Mouse (Mus musculus) midbrain, embryonic 16.5 days (tissue): Measurements from ENCODE around the gene Agpat4. TPM values are rescaled to one million over a fixed set of nuclear protein-coding genes. Genes with fewer than 3 reads are reported as not detected.

ENCODE experiments used
- ATAC-seq: fragments of 200-750 bp; cut with Nextera tagmentation; 2 replicates; pipeline ENCODE4 v1.8.0; 2017; ENCODE audit warnings: moderate TSS enrichment
- H3K27ac ChIP-seq: fragments of 300-500 bp; sonication (generic); 2 replicates; pipeline ENCODE4 v1.5.1; 2014; ENCODE audit warnings: mild to moderate bottlenecking, low read length, mixed read lengths
- H3K27me3 ChIP-seq: fragments of 300-500 bp; sonication (generic); 2 replicates; pipeline ENCODE4 v1.6.1; 2014; ENCODE audit warnings: low read depth, low read length, mixed read lengths; ENCODE audit not compliant: control insufficient read depth, insufficient read depth
- H3K36me3 ChIP-seq: fragments of 300-500 bp; sonication (generic); 2 replicates; pipeline ENCODE4 v1.6.1; 2014; ENCODE audit warnings: mild to moderate bottlenecking, low read length, moderate library complexity, mixed read lengths; ENCODE audit not compliant: control insufficient read depth, insufficient read depth
- H3K4me1 ChIP-seq: fragments of 300-500 bp; sonication (generic); 2 replicates; pipeline ENCODE4 v1.6.1; 2014; ENCODE audit warnings: mild to moderate bottlenecking, low read length, mixed read lengths; ENCODE audit not compliant: control insufficient read depth, insufficient read depth
- H3K4me2 ChIP-seq: fragments of 300-500 bp; sonication (generic); 2 replicates; pipeline ENCODE4 v1.6.1; 2014; ENCODE audit warnings: mild to moderate bottlenecking, low read length, mixed read lengths
- H3K4me3 ChIP-seq: fragments of 300-500 bp; sonication (generic); 2 replicates; pipeline ENCODE4 v1.5.1; 2014; ENCODE audit warnings: low read depth, mild to moderate bottlenecking, low read length, moderate library complexity, mixed read lengths
- H3K9ac ChIP-seq: fragments of 300-500 bp; sonication (generic); 2 replicates; pipeline ENCODE4 v1.6.1; 2014; ENCODE audit warnings: low read depth, low read length, mixed read lengths
- H3K9me3 ChIP-seq: fragments of 300-500 bp; sonication (generic); replicated peaks from 2 replicates; pipeline ENCODE4 v1.6.1; 2014; ENCODE audit warnings: mild to moderate bottlenecking, low read length, mixed read lengths; ENCODE audit not compliant: control insufficient read depth, poor library complexity, severe bottlenecking
- WGBS: fragments of 180-500 bp; shearing (Covaris S2); extraction: QIAGEN DNeasy Blood & Tissue Kit; methylation state at CpG from one replicate; pipeline ENCODE4 v1.1.7; 2014; 5-methylcytosine and 5-hydroxymethylcytosine counted together
- polyA plus RNA-seq: library from polyadenylated mRNA; unstranded; fragments of >200 nt; fragmentation: Nextera tagmentation; extraction: Ambion mirVana; gene quantifications from 2 replicates; pipeline ENCODE4 v1.2.1, GENCODE M21; 2015

The Agpat4 gene
- polyA plus RNA-seq, 1 experiment from 2014 or later: 68.3 TPM

GRCm38 (mm10) chr17:12250581-12250980, 132.1 kb downstream of the Agpat4 start:
- Histone ChIP-seq H3K4me2 (no peak overlapping the region), H3K9ac (no peak overlapping the region), H3K27ac (no peak overlapping the region), H3K4me3 (no peak overlapping the region), H3K4me1 (no peaks in the 10 kb centered on the region), H3K36me3 (peaks cover 64% of the 10 kb centered on the region), H3K9me3 (0 out of 2 replicates have a peak, but pooled peaks cover 3% of the 10 kb centered on the region), H3K27me3 (no peaks in the 10 kb centered on the region)
- 97% methylated on average over 9 of the region's 9 CpGs for WGBS
- no peak for ATAC-seq

GRCm38 (mm10) chr17:12256142-12256541, 137.6 kb downstream of the Agpat4 start:
- H3K4me1 ChIP-seq: no peaks in the 10 kb centered on the region
- no peak overlapping the region for H3K9ac ChIP-seq
- ATAC-seq: no peak
- H3K4me3 ChIP-seq: no peak overlapping the region
- H3K4me2 ChIP-seq: no peak overlapping the region
- H3K27me3 ChIP-seq: no peaks in the 10 kb centered on the region
- H3K27ac ChIP-seq: no peak overlapping the region
- H3K9me3 ChIP-seq: 0 out of 2 replicates have a peak, but pooled peaks cover 3% of the 10 kb centered on the region
- 96% methylated on average over 11 of the region's 11 CpGs for WGBS
- peaks cover 62% of the 10 kb centered on the region for H3K36me3 ChIP-seq

- no peak overlapping the region for H3K4me2 ChIP-seq
- no peak for ATAC-seq
- H3K9me3 ChIP-seq: no peaks in the 10 kb centered on the region
- 74% methylated on average over 6 of the region's 6 CpGs for WGBS
- H3K27ac ChIP-seq: no peak overlapping the region
- peaks cover 43% of the 10 kb centered on the region for H3K36me3 ChIP-seq
- no peaks in the 10 kb centered on the region for H3K4me1 ChIP-seq
- H3K27me3 ChIP-seq: no peaks in the 10 kb centered on the region
- no peak overlapping the region for H3K4me3 ChIP-seq
- no peak overlapping the region for H3K9ac ChIP-seq
These were observed 140.0 kb downstream of the Agpat4 start for GRCm38 (mm10) chr17:12258517-12258916.

GRCm38 (mm10) chr17:12259957-12260356, 141.5 kb downstream of the Agpat4 start:
- H3K4me1 ChIP-seq: no peaks in the 10 kb centered on the region
- H3K4me3 ChIP-seq: no peak overlapping the region
- H3K4me2 ChIP-seq: no peak overlapping the region
- no peak overlapping the region for H3K27ac ChIP-seq
- no peaks in the 10 kb centered on the region for H3K9me3 ChIP-seq
- WGBS: 89% methylated on average over 8 of the region's 8 CpGs
- no peak overlapping the region for H3K9ac ChIP-seq
- ATAC-seq: no peak
- peaks cover 31% of the 10 kb centered on the region for H3K36me3 ChIP-seq
- no peaks in the 10 kb centered on the region for H3K27me3 ChIP-seq

GRCm38 (mm10) chr17:12261376-12261775, 142.9 kb downstream of the Agpat4 start:
- no peak overlapping the region for H3K27ac ChIP-seq
- no peak overlapping the region for H3K4me2 ChIP-seq
- ATAC-seq: no peak
- no peak overlapping the region for H3K9ac ChIP-seq
- 90% methylated on average over 7 of the region's 7 CpGs for WGBS
- H3K4me1 ChIP-seq: peaks cover 5% of the 10 kb centered on the region
- H3K27me3 ChIP-seq: no peaks in the 10 kb centered on the region
- H3K36me3 ChIP-seq: peaks cover 24% of the 10 kb centered on the region
- H3K9me3 ChIP-seq: no peaks in the 10 kb centered on the region
- H3K4me3 ChIP-seq: no peak overlapping the region

- H3K9me3 ChIP-seq: no peaks in the 10 kb centered on the region
- peaks cover 9% of the 10 kb centered on the region for H3K4me1 ChIP-seq
- no peak overlapping the region for H3K4me3 ChIP-seq
- no peak overlapping the region for H3K9ac ChIP-seq
- H3K36me3 ChIP-seq: peaks cover 19% of the 10 kb centered on the region
- H3K4me2 ChIP-seq: no peak overlapping the region
- no peak for ATAC-seq
- H3K27ac ChIP-seq: no peak overlapping the region
- WGBS: 87% methylated on average over 2 of the region's 2 CpGs
- H3K27me3 ChIP-seq: no peaks in the 10 kb centered on the region
These were observed 143.4 kb downstream of the Agpat4 start for GRCm38 (mm10) chr17:12261887-12262286.

- no peaks in the 10 kb centered on the region for H3K27me3 ChIP-seq
- H3K27ac ChIP-seq: no peak overlapping the region
- WGBS: 91% methylated on average over 8 of the region's 8 CpGs
- no peak for ATAC-seq
- peaks cover 13% of the 10 kb centered on the region for H3K4me1 ChIP-seq
- no peaks in the 10 kb centered on the region for H3K9me3 ChIP-seq
- no peak overlapping the region for H3K4me2 ChIP-seq
- H3K36me3 ChIP-seq: peaks cover 15% of the 10 kb centered on the region; the same call in 1 of the 2 replicates
- no peak overlapping the region for H3K9ac ChIP-seq
- no peak overlapping the region for H3K4me3 ChIP-seq
These were observed 144.3 kb downstream of the Agpat4 start for GRCm38 (mm10) chr17:12262851-12263250.

GRCm38 (mm10) chr17:12263787-12264186, 145.3 kb downstream of the Agpat4 start:
- Histone ChIP-seq H3K4me3 (no peak overlapping the region), H3K4me2 (no peak overlapping the region), H3K9ac (no peak overlapping the region), H3K27ac (no peak overlapping the region), H3K36me3 (peaks cover 13% of the 10 kb centered on the region; the same call in 1 of the 2 replicates), H3K4me1 (peaks cover 13% of the 10 kb centered on the region), H3K9me3 (no peaks in the 10 kb centered on the region), H3K27me3 (no peaks in the 10 kb centered on the region)
- no peak for ATAC-seq
- WGBS: 85% methylated on average over 13 of the region's 13 CpGs

GRCm38 (mm10) chr17:12264293-12264692, 145.8 kb downstream of the Agpat4 start:
- H3K9me3 ChIP-seq: no peaks in the 10 kb centered on the region
- H3K4me1 ChIP-seq: peaks cover 13% of the 10 kb centered on the region
- peaks cover 13% of the 10 kb centered on the region; the same call in 1 of the 2 replicates for H3K36me3 ChIP-seq
- H3K4me2 ChIP-seq: no peak overlapping the region
- no peak for ATAC-seq
- no peaks in the 10 kb centered on the region for H3K27me3 ChIP-seq
- no peak overlapping the region for H3K27ac ChIP-seq
- H3K4me3 ChIP-seq: no peak overlapping the region
- 96% methylated on average over 3 of the region's 3 CpGs for WGBS
- H3K9ac ChIP-seq: no peak overlapping the region
